Mouse (Mus musculus) megakaryocyte-erythroid progenitor cell, adult 5-6 weeks (primary cell): ENCODE results near the gene H2-DMa. TPM values are rescaled to one million over a fixed set of nuclear protein-coding genes. Genes with fewer than 3 reads are reported as not detected.

ENCODE experiments used
- ATAC-seq: replicated peaks from 2 replicates; pipeline ENCODE4 v1.8.0; 2016; ENCODE audit warnings: mild to moderate bottlenecking, inconsistent platforms; ENCODE audit not compliant: severe bottlenecking, poor library complexity, low FRiP score, low TSS enrichment
- total RNA-seq, 2 experiments: library from RNA; stranded (forward) in 1 of 2; stranded (reverse) in 1 of 2; fragments of 200-1000, 215-1000 nt in 1 of 2; fragments of >200 nt in 1 of 2; fragmentation: Nextera tagmentation in 1 of 2; gene quantifications; 2 replicates each; pipeline ENCODE4 v1.2.3; 2014 to 2017

The H2-DMa gene
- total RNA-seq (2014; fragmentation: Nextera tagmentation) (26.4 and 41.6 TPM in 2 replicates), total RNA-seq (2017) (35.0 and 36.7 TPM in 2 replicates)

DNA sequence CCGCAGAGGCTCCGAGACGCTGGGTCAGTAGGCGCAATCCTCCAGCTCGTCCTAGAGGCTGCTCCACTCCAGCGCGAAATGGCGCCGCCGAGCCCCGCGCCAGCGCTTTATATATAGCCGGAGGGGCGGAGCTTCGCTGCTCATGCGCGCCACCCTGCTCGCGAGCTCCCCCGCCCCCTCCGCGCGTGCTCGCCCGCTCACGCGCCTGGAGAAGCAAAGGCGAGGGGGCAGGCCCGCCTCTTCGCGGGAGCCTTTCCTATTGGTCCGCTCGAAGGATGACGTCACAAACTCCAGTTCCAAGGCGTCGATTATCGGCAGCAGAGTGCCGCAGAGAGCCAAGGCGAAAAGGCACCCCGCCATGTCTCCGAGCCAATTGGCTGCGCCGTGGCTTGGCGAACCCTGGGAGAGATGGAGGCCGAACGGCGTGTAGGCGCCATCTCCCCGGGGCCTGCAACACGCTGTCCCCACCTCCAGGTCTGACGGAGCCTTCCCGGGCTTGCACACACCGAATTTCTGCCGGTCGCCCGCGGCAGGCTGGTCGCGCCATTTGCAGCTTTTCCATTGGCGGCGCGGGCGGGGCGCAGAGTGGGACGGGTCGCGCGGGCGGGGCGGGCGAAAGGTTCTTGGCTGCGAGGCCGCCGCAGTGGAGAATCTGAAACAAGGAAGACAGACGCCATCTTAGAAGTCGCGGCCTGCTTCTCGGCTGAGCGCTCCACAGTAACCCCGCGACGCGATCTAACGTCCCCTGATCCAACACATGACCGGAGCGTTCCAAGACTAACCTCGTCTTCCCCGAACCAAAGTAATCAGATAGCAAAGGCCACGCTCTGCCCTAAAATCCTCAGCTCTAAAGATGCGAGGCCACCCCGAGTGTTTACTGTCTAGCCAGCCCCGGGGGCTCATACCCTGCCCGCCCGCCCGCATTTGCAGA is at the start of gene H2-DMa:
Gene H2-DMa (plus strand): TSS at position 293 of the 931 bp plus-strand sequence.
- ATAC-seq = peak; percentile 54

DNA sequence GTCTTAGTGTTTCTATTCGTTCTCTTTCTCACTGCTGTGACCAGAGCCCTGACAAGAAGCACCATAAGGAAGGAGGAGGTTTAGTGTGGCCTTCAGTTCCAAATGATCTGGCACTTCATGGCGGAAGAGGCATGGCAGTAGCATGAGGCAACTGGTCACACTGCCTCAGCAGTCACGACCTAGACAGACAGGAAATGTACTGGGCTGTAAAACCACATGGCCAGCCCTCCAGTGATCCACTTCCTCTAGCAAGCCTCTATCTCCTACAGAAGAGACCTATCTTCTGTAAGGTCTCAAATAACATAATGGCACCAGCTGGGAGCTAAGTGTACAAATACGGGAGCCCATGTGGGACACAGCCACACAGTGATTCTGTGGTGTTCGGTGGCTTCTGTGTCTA is 47.2 kb upstream of the H2-DMa start:
- ATAC-seq = no peak

DNA sequence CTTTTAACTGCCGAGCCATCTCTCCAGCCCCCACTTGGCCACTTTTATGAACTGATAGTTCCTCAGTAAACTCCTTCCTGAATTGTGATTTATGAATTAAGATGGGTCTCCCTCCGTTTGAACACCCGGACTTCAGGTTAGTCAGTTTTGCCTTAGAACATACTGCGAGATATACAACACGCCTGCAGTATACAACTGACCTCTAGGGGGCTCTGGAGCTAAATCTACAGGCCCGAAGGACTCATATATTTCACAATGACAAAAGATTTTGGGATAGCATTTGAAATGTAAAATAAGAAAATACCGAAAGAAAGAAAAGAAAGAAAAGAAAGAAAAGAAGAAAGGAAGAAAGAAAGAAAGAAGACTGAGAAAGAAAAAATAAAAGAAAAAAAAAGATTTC is 44.1 kb upstream of the H2-DMa start:
- ATAC-seq = no peak

DNA sequence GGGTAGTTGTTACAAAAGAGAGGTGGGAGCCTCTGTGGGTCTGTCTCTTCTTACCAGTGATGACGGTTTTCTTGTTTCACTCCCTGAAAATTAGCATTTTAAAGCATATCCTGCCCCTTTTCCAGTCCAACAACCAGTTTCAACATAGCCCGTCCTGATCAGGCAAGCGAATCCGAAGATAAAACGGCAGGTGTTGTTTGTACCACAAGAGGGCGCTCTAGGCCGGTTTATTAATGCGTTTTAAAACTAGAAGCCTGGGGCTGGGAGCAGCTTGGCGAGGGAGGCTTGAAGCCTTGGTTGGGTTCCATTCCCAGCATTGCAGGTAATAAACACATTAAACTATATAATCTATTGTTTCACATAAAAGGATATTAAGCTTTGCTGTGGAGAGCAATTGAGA is 41.8 kb upstream of the H2-DMa start:
- ATAC-seq = no peak

DNA sequence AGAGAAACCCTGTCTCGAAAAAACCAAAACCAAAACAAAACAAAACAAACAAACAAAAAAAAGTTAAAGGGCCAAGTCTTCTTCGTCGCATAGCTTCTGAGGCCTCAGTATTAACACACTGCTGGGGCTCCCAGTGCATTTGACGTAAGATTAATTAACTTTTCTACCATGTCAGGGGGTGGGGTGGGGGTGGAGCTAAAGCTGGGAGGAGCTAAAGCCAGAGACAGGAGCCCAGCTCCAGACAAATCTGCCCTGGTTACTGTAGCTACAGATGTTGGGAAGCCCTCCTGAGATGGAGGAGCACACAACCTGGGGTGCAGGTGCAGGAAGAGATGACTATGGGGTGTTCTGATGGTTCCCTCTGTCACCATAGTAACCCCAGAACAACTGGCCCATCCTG is 41.2 kb upstream of the H2-DMa start:
- peak; percentile 27; the same call in 1 of the 2 replicates for ATAC-seq

DNA sequence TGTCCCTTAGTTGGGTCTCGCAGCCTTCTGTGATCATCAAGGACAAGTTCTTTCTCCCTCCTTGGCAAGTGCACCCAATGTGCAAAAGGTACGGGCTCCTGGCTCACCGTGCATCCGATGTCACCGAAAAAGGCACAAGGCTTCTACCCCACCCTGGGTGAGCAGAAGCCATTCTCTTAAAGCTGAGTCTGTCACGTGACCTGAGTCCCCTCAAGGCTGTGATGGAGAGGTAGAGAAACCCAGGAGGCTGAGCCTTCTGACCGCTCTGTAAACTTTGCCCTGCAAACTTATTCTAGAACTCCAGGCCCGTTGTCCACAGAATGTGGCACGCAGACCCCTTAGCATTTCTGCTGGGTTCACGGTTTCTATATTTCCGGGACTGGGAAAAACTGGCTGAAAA is 40.3 kb upstream of the H2-DMa start:
- ATAC-seq = no peak

DNA sequence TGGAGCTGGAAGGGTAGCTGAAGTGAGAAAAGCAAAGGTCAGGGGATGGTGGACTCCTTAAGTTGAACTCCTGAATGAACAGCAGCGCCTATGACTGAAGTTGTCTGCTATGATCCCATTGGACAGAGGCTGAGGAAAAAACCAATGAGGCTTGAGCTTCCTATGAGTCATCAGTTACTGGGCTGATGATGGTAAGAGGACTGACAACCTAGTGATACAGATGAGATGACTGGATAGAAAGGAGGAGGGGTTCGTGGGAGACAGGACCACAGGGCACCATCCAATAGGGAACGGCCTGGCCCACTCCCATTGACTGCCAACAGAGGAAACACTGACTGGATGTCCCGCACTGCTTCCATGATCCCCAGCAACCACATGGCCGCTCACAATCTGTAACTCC is 39.7 kb upstream of the H2-DMa start:
- peak; percentile 74 for ATAC-seq

DNA sequence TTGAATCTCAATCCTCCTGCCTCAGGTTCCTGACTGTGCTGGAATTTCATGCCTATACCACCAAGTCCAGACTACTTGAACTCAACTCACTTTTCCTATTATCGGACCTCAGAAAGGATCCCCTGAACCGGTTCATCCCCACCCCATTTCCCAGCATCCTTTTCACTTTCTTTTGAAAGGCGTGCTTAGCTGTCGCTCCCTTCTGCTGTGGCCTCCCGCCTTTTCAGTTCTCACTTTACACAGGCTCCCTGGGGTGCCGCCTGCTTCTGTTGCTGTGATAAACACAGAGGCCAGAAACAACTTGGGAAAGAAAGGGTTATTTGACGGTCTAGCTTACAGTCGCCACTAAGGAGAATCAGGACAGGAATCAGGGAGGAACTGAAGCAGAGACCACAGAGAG is 36.2 kb upstream of the H2-DMa start:
- ATAC-seq = no peak

DNA sequence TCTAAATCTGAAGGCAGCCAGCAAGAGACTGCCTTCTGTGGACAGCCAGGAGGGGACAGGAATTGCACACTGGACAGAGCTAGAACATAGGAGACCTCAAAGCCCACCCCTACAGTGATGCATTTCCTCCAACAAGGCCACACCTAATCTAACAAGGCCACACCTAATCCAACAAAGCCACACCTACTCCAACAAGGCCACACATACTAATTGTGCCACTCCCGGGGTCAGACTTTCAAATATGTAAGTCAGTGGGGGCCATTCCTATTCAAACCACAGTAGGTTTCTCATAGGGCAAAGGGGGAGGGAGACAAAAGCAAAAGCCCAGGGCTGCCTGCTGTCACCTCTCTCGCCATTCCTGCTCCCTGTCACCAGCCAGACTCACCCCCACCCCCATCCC is 32.0 kb upstream of the H2-DMa start:
- no peak for ATAC-seq

DNA sequence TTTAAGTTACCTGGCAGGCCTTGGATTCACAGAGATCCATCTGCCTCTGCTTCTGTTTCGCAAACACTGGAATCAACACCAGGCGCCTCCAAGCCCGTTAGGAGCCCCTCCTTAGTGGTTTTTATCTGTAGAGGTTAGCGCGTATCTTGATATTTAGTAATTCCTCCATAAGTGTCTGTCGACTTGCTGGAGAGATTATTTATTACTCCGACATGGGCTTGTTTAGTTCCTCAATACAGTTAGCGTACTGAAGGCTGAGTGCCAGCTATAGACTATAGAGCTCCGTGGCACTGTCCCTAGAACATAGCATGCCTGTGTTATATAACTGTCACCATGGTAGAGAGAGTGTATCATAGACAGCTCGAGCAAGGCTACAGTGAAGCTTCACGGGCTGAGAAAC is 31.2 kb upstream of the H2-DMa start:
- ATAC-seq = 0 out of 2 replicates have a peak, but pooled peaks have one; percentile 28

DNA sequence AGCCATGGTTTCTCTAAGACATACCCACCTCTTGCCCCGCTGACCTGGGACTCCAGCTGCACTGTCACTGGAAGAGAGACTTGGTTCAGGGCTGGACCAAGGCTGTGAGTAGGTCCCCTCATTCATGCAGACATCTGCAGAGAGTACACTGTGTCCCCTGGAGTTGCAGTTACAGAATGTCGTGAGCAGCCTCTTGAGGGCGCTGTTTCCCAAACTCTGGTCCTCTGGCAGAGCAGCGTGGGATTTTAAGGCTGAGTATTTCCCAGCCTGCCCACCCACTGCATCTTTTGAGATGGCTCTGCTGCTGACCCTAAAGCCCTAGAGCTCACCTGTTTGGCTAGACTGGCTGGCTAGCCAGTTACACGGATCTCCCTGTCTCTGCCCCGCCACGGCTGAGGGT is 28.4 kb upstream of the H2-DMa start:
- 0 out of 2 replicates have a peak, but pooled peaks have one; percentile 58 for ATAC-seq

DNA sequence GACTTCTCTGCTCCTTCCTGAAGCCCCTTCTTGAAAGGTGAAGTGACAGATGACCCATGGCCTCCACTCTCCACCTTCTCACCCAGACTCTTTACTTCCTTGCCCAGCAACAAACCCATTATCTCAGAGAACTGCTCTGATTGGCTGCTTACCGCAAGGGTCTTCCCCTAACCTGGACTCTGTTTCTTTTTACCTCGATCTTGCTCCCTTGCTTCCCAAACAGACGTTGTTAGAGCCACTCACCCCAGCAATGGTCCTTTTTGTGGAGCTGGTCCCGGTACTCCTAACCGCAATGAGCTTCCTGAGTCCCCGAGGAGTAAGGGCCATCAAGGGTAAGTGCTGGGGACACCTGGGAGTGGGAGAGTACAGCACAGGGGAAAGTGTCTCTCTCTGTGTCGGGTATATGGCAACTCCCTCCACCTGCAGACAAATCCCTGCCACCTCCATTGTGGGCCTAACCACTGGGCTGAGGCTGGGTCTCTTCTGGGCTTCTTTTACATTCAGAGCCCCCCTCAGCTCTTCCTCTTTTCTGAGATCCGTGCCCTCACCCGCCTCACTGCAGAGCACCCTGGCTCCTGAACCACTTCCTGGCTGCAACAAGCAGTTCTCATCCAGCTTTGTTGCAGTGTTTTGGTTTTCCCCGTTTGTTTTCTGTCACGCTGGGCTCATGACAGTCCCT is 27.0 kb upstream of the H2-DMa start, which contains the start of gene H2-Oa:
Gene H2-Oa (plus strand): TSS at position 144 of the 679 bp plus-strand sequence.
- no peak for ATAC-seq

DNA sequence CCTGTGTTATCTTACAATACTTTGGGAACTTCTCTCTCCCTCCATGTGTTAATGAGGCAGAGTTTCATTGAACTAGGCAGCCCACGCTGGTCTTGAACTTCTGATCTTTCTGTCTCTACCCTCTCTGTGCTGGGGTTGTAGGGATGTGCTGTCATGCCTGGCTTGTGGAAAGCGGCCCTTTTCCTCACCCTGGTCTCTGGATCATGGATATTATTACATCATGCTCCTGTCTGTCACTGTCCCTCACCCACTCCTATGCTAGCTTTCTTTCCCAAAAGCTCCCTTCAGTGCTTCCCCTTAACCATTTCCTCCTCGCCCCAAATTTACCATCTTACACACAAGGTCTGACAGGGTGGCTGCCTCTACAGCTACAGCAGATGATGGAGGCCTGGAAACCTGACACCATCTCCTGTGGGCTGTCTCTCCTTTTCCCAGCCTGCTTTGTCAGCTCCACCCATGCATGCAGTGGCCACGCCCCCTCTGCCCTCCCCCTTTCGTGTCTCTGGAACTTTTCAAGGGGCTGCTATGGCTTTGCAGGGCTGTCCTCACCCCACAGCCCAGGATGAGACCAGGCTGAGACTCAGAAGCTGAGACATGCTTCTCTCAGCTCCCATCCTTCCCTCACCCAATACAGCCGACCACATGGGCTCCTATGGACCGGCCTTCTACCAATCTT is 26.0 kb upstream of the H2-DMa start:
- ATAC-seq = peak; percentile 52

DNA sequence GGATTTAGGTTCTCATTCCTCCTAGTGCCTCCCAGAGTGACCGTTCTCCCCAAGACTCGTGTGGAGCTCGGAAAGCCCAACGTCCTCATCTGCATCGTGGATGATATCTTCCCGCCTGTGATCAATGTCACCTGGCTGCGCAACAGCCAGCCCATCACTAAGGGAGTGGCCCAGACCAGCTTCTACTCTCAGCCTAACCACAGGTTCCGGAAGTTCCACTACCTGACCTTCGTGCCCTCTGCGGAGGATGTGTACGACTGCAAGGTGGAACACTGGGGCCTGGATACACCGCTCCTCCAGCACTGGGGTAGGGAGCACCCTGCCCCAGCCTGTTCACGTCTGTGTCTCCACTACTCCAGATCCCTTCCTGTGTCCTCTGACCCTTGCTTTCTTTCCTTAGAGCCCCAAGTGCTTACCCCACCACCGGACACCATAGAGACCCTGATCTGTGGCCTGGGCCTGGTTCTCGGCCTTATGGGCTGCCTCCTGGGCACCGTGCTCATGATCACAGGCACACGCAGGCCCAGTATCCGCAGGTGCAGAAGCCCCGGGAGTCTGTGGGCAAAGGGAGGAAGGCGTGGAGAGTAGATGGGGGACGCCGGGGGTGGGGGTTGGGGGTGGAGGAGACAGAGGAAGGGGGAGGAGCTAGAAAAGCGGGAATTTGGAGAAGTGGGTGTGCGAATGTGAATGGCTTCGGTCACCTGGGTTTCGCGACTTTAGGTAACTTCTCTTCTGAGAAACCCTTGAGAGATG is 24.9 kb upstream of the H2-DMa start:
- ATAC-seq = no peak

DNA sequence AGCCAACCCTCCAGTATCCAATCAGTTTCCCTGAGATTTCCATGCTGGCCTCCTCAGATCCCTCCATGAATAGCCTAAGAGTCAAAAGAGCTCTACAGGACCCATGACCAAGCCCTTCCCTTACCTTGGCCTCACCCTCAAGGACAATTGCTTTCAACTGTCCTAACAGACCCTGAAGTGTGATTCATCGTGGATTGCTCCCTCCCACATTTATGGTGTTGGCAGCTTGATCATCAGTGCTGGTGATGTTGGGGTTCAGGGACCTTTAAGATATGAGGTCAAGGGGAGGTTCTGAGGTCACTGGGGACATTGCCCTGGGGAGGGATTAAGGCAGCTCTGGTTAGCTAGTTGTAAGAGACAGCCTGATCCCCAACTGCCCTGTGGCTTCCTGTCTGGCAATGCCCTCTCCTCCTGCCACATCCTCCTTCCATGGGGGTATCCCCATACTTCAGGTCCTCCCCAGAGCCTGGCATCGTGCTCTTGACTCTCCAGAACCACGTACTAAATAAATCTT is 22.8 kb upstream of the H2-DMa start:
- no peak for ATAC-seq

DNA sequence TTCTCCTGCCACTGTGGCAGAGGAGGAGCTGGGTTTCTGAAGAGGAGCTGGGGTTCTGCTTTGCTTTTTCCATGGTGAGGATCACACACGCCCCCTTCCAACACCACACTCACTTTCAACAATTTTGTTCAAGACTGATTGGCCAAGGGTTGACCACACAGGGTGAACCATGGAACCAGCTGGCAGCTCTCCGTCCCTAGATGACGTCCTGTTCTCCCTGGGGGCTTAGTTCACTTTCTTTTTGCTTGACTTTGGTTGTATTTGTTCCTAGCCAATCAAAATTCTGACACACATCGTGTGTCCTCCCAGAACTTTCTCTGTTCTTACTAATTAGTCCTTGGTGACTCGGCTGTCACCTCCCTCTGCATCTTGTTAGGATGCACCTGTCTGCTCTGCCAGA is 22.1 kb upstream of the H2-DMa start:
- no peak for ATAC-seq

DNA sequence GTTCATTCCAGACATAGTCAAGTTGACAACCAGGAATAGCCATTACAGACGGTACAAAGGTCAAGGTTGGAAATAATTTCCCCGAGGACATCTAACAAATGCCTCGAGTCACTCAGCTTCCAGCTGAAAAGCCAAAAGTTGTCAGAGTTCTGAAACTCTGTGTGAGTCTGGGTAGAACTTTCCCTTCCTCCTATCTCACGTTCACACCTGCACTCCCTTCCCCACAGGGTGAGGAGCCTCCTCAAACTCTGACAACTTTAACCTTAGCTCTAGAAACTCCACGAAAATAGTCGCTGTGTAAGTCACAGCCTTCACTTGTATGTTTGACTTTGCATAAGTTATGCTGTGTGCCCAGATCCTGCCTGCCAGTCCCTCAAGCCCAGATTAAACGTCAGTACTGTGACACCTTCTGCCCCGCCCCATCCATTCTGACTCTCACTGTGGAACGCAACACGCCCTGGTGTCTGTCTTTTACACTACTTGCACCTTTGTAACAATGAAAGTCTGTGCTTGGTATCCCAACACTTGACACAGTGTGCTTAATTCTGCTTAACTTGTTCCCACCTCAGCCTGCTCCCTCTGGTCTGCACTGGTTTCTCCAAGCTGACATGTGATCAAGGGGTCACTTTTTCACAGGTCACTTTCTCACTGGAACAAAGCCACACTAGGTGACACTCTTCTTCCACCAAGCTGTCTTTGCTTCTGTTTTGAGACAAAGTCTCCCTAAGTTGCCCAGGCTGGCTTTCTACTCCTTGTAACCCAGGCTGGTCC is 20.4 kb upstream of the H2-DMa start:
- ATAC-seq = peak; percentile 70

DNA sequence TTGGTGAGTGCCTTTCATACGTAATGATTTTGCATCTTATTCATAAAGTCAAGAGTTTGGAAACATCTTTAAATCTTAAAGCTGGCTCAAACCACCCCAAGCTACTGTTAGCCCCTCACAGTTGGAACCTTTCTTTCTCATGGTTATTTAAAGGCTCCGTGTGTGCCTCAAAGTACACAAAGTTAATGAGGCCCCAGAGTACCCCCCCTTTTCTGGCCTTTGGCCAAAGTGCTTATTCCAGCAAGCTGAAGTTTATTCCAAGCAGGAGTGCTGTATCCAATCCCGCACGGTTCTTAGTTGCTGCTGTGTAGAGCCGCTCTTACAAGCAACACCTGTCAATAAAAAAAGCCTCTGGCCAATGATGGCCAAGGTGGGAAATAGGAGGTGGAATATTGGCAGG is 19.8 kb upstream of the H2-DMa start:
- ATAC-seq = no peak
